Mouse (Mus musculus): ENCODE measurements around the gene Ifit1.
"Not testable (repeated sequence)": the region's sequence is repeated elsewhere in the genome, so short reads cannot be mapped to it uniquely, and the experiment has no call there.

Ifit1 gene

GRCm38 (mm10) chr19:34640623-34641022 is at the start of gene Ifit1, which contains the start of gene Ifit1bl2:
Gene Ifit1 (plus strand): TSS chr19:34640871.
Gene Ifit1bl2 (minus strand): TSS chr19:34640743.
- DNase-seq: no peak

- no peak for DNase-seq
Observed at GRCm38 (mm10) chr19:34593456-34593855, 47.2 kb upstream of the Ifit1 start.

DNA sequence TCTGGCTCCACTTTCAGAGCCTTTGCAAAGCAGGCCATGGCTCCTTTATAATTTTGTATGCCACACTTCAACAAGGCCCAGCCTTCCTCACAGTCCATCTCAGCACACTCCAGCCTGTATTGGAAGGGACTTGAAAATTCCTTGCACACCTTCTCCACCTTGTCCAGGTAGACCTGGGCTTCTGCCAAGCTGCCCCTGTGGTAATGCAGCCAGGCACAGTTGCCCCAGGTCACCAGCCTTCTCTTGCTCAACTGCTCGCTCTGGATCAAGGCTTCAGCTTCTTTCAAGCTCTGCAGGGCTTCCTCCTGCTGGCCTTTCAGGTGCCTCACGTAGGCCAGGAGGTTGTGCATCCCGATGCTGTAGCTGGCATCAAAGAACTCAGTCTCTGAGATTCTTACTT is 46.1 kb upstream of the Ifit1 start:
- DNase-seq: not testable (repeated sequence)

DNA sequence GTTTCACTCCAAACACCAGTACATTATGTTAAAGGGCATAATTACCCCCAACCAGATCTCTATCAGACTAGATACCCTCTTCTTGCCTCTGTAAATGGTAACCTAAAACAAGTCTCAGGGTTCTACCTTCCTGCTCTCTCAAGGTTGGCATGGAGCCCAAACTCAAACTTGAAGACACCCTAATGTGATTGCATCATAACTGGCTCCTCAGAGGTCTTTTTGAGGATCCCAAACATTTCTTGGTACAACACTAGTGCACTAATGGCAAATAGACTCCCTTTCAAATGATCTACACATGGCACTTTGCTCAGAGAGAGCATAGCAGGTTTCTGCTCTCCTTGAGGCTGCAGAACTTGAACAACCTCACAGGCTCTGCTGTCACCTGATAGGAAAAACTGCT is 43.9 kb upstream of the Ifit1 start:
- DNase-seq: no peak

DNA sequence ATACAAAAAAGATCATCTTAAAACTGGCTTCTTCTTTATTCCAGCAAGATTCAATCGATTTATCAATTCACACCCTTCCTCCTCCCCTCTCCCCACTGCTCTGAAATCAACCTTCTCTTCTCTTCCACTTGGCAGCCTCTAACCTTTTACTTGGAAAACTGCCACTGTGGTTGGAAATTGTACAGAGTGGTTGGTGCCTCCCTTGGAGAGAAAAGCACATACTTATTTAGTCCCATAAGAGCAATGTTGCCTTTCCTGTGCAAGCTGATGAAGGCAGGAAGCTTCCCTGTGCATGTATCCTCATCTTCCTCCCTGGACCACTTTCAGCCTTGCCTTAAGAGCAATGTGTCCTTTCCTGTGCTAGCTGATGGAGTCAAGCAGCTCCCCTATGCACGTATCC is 42.3 kb upstream of the Ifit1 start:
- peak; percentile 57 for DNase-seq

DNA sequence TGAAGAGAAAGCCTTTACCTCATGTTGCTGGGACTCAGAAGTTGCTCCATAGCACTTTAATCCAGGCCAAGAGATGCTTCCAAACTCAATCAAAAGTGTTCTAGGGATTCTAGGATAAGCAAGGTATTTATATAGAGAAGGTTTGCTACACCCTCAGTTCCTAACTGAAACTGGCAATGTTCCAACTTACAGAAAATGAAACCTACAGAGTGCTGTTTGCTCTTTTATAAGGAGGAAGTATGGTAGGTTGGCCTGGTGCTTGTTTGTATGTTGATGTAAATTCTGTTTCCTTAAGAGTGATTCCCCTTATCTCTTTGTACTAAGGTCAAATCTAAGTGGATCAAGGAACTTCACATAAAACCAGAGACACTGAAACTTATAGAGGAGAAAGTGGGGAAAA is 41.4 kb upstream of the Ifit1 start:
- DNase-seq: not testable (repeated sequence)

DNA sequence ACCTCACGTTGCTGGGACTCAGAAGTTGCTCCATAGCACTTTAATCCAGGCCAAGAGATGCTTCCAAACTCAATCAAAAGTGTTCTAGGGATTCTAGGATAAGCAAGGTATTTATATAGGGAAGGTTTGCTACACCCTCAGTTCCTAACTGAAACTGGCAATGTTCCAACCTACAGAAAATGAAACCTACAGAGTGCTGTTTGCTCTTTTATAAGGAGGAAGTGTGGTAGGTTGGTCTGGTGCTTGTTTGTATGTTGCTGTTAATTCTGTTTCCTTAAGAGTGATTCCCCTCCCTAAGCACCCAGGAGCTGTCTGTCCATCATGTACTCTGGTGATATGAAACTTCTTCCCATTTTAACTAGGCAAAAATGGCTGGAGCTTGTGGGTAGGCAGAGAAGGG is 38.8 kb upstream of the Ifit1 start, which contains the start of gene Ifit1bl1:
Gene Ifit1bl1, minus strand, starts transcription at position 69 of the 400 bp plus-strand sequence.
- DNase-seq: not testable (repeated sequence)

GRCm38 (mm10) chr19:34605472-34605871 is 35.2 kb upstream of the Ifit1 start:
- no peak for DNase-seq

DNA sequence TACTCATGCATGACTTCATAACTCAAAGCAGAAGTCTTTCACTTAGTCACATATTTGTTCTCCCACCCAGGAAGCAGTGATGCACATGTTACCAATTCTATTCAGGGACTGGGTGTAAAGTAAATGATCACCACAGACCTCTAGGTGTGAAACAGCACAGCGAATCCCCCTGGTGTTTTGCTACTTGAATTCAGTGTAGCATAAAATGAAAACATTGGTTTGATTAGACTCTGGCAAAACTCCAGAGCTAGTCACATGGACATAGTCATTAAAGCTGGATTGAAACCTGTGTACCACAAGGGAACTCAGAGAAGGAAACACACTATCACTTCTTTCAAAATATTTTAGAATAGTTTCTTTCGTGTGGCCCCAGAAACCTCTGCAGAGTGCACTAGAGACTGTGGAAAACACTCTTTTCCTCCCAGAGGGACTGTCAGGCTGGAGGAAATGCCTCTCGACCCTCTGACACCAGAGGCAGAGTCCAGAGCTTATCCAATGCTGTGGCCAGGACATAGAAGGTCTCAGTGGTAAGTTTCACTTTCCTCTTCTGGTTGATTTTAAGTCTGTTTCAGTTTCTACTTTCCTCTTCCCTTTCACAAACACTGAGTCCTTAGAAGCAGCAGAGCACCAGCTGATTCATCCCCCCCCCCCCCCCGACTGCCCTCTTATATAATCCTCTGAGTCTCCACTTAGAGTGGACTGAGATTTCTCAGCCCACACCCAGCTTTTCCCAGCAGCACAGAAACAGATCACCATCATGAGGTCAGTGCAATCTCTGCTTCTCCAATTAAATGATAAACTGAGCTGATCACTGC is 33.2 kb upstream of the Ifit1 start, which contains the start of gene Ifit3b:
Gene Ifit3b, plus strand, starts transcription at position 734 of the 815 bp plus-strand sequence.
- DNase-seq: not testable (repeated sequence)

- not testable (repeated sequence) for DNase-seq
Observed at GRCm38 (mm10) chr19:34610118-34610517, 30.6 kb upstream of the Ifit1 start.

DNA sequence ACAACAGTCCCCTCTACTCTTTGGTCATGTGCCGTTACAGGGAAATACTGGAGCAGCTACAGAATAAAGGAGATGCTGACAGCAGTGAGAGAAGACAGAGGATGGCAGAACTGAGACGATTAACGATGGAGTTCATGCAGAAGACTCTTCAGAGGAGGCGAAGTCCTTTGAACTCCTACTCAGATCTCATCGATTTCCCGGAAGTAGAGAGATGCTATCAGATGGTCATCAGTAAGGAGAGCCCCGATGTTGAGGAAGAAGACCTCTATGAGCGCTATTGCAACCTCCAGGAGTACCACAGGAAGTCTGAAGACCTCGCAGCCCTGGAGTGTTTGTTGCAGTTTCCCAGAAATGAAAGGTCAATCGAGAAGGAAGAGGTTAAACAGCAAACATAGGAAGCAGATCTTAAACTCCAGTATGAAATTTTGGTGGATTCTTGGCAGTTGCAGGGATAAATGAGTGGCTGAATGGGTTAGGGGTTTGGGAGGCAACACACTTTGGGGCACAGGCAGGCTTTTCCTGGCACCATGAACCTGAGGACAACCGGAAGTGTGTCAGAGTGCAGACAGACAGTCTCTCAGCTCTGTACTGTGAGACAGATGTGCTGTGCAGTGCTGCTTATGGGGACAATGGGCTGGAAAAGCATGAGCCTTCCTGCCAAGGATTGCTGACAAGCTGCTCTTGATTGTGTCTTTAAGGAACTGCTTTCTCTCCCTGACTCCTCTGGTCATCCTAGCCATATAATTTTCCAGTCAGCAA is 28.2 kb upstream of the Ifit1 start:
- DNase-seq: not testable (repeated sequence)

- DNase-seq: no peak
Observed at GRCm38 (mm10) chr19:34620871-34621270, 19.8 kb upstream of the Ifit1 start.

- DNase-seq: no peak
Observed at GRCm38 (mm10) chr19:34623781-34624180, 16.9 kb upstream of the Ifit1 start.

- no peak for DNase-seq
Observed at GRCm38 (mm10) chr19:34624663-34625062, 16.0 kb upstream of the Ifit1 start.

DNA sequence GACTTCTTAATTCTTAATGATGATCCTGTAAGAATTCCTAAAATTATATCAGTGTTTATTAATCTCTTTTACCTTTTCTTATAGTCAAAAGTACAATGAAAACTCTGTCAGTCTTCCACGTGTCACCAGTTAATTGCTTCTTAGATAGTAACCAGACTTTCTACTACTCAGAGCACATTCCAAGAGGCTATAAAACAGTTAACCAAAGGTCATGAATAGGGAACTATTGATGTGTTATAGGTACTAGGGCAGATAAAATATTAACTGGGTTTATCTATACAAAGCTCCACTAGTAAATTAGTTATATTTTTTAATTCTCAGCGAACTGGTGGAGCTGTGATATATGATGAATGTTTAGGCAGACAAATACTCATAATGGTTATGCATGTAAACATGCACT is 13.2 kb upstream of the Ifit1 start:
- DNase-seq: no peak

DNA sequence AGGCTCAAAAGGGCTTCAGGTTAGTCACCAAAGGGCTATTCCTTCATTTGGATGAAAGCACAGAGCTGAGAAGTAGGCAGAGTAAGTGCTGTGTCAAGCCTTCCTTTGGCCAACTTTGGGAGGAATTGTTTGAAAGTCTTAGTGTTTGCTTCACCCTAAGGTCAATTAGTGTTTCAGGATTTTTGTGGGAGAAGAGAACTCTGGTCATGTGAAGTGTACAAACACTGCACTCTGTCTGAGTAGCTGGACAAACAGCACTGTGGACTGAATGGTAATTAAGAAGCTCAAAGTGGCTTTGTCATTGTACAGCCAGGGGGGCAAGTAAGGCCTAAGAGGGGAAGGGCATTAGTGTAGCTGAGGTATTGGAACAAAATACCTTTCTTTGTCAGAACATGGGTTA is 9.2 kb upstream of the Ifit1 start:
- DNase-seq: no peak

GRCm38 (mm10) chr19:34633484-34633883 is 7.2 kb upstream of the Ifit1 start:
- DNase-seq: no peak

GRCm38 (mm10) chr19:34636933-34637557 is 3.6 kb upstream of the Ifit1 start:
- peak; percentile 5 for DNase-seq

- no peak for DNase-seq
Observed at GRCm38 (mm10) chr19:34642616-34643015, 1.9 kb downstream of the Ifit1 start.

DNA sequence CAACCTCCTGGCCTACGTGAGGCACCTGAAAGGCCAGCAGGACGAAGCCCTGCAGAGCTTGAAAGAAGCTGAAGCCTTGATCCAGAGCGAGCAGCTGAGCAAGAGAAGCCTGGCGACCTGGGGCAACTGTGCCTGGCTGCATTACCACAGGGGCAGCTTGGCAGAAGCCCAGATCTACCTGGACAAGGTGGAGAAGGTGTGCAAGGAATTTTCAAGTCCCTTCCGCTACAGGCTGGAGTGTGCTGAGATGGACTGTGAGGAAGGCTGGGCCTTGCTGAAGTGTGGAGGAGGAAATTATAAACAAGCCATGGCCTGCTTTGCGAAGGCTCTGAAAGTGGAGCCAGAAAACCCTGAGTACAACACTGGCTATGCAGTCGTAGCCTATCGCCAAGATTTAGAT is 7.0 kb downstream of the Ifit1 start:
- not testable (repeated sequence) for DNase-seq

DNA sequence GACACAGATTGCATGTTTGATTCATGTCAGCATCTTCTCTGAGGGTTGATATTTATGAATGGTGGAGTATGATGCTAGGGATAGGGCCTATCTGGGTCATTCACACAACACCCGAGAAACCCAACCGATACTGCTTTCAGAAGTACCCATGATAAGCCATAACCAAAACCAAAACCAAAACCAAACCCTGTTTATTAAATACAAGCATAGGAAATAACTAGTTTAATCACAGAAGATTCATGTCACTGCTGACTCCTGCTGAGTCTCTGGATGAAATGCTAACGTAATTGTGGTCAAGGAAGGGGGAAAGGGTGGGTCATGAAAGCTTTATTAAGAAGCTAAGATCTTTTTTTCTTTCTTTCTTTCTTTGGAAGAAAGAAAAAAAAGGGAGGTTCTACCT is 9.6 kb downstream of the Ifit1 start:
- DNase-seq: no peak

- no peak for DNase-seq
Observed at GRCm38 (mm10) chr19:34650997-34651396, 10.3 kb downstream of the Ifit1 start.

DNA sequence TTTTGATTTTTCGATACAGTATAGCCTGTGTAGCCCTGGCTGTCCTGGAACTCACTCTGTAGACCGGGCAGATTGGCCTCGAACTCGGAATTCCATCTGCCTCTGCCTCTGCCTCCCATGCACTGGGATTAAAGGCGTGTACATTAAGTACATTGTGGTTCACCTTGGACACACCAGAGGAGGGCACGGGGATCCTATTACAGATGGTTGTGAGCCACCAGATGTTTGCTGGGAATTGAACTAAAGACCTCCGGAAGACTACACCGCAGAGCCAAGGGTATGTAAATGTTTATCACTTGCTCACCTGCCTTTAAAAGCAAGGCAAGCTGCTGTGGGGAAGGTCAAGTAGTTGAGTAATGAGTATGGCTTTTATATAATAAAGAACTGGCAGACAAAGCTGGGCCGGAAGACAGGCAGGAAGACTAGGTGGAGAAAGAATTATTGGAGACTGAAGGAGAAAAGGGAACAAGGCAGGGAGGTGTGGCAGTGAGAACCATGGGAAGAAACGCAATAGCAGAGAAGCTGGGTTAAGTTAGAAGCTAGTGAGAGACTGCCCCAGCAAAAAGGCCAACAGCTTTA is 14.6 kb downstream of the Ifit1 start:
- no peak for DNase-seq
